Mouse (Mus musculus) kidney, postnatal 4 days (tissue): ENCODE results near the gene Ankzf1.

ENCODE experiments used
- DNase-seq, 2 experiments: peaks; one replicate each; pipeline ENCODE4 v3.0.0; 2021; ENCODE audit warnings: mixed read lengths in 2 of 2

Gene Ankzf1

DNA sequence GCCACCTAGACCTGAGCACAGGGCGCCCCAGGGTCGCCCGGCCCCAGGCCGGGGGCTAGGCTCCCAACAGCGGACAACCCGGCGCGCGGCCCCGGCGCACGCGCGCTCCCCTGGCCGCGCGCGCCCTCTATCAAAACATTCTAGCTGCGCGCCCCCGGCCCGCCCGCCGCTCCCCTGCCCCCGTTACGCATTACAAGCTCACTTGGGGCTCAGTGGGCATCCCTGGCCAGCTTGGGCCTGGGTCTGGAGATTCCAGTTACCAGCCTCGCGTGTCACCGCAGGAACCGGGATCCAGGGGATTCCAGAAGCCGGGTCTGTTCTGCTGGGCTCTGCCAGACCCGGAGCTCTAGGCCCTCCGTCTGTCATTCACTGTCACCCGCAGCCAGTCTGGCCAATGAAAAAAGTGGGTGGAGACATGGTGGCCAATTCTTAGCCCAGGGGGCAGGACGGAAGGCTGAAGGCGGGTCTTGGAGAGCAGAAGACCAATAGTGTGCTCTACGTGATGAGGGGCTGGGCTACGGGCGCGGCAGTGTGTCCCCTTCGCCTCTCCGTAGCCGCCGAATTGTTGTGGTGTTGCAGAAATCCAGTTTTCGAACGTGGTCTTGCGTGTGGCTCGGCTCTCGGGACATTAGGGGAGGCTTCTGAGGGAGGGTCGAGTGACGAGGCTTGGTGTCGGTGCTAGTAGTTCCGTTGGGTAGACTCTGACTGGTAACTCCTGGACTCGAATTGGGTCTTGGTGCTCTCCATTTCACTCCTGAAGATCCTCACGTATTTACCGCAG, at the start of gene Ankzf1, which contains the start of gene Atg9a:
Ankzf1 (plus strand) TSS at position 530 of the 781 bp plus-strand sequence.
Atg9a (minus strand) TSS at position 575 of the 781 bp plus-strand sequence.
- DNase-seq = peak; percentile 91 to 96

GRCm38 (mm10) chr1:75142301-75143261, 49.4 kb upstream of the Ankzf1 start, which contains the start of the genes Cnppd1 and Retreg2:
Gene Cnppd1, minus strand, starts transcription at chr1:75142711.
Gene Retreg2, plus strand, starts transcription at chr1:75142778.
- peak; percentile 96 to 98 for DNase-seq

DNA sequence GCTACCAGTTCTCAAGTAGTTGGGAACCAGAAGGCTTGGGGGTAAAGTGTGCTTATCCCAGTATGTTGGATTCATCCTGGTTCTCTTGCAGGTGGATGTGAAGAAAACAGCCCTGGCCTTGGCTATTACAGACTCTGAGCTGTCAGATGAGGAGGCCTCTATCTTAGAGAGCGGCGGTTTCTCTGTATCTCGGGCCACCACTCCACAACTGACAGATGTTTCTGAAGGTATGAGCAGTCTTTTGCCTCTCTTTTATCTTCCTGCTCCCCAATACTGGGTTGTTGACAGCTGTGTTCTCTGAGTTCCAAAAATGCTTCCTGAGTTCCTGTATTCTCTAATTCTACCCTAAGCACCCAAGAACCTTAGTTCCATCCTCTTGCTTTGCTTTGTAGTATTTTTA, 46.4 kb upstream of the Ankzf1 start:
- DNase-seq = no peak

DNA sequence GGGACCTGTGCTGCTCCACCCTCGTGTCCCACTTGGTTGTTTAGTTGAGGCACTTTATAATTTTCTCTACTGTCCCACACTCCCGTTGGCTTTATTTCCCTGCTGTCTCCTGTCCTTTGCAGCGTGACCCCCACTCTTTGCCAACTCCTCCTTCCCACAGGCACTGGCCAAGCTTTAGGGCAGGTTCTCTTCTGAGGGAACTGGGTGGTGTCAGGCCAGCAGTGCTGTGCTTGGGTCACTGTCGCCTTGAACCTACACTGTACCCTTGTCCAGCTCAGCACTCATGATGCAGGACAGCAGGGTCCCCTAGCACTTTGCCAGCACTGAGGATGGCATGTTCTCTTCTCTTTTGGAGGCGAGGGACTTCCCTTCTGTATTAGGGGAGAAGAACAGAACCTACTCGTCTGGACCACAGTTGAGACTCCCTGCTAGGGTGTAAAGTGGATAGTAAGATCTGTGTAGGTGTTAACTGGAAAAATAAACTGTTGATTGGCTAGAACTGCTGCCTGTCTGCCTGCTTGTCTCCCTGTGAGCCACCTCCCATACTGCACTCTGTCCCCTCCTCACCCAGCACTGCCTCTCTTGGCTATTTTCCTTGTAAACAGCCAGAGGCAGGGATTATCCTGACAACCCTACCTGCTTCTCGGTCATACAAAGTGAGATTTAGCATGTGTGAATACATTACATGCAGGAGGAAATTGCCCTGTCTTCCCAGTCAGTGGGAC, 44.4 kb upstream of the Ankzf1 start:
- DNase-seq = no peak

- DNase-seq = no peak
These were observed 43.2 kb upstream of the Ankzf1 start for GRCm38 (mm10) chr1:75148727-75149126.

DNA sequence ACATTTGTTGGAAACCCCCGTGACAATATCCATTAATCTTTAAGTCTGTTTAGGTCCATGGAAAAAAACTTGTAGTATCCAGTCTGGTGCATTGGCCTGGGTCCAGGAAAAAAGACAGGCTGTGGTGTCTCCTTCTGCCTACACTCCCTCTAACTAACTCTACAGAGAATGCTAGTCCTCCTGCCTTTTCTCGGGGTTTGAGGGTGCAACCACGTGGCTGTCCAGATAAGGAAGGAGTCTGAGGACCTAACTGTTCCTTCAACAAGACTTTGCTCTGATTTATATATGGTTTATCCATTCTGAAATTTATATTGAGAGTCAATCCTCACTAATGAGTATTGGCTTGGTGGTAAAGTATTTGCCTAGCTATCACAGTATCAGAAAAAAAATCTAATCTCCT, 36.1 kb upstream of the Ankzf1 start:
- no peak for DNase-seq

- DNase-seq = no peak
These were observed 33.0 kb upstream of the Ankzf1 start for GRCm38 (mm10) chr1:75158990-75159389.

GRCm38 (mm10) chr1:75159540-75160255, 32.3 kb upstream of the Ankzf1 start:
- DNase-seq = no peak

DNA sequence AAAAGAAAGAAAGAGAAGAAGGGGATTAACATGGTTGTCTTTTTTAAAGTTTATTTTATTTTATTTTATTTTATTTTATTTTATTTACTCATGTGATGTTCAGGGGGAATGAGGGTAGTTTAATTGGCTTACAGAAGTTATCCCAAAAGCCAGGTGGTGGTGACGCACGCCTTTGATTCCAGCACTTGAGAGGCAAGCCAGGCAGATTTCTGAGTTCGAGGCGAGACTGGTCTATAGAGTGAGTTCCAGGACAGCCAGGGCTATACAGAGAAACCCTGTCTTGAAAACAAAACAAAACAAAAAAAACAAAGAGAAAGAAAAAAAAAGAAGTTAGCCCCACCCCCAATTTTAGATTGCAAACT, 31.7 kb upstream of the Ankzf1 start:
- no peak for DNase-seq

GRCm38 (mm10) chr1:75168093-75168471, 23.9 kb upstream of the Ankzf1 start:
- no peak for DNase-seq

- DNase-seq = peak; percentile 98 to 99
These were observed 23.2 kb upstream of the Ankzf1 start, which contains the start of gene Zfand2b for GRCm38 (mm10) chr1:75168472-75169464. Gene Zfand2b, plus strand, starts transcription at chr1:75168646.

DNA sequence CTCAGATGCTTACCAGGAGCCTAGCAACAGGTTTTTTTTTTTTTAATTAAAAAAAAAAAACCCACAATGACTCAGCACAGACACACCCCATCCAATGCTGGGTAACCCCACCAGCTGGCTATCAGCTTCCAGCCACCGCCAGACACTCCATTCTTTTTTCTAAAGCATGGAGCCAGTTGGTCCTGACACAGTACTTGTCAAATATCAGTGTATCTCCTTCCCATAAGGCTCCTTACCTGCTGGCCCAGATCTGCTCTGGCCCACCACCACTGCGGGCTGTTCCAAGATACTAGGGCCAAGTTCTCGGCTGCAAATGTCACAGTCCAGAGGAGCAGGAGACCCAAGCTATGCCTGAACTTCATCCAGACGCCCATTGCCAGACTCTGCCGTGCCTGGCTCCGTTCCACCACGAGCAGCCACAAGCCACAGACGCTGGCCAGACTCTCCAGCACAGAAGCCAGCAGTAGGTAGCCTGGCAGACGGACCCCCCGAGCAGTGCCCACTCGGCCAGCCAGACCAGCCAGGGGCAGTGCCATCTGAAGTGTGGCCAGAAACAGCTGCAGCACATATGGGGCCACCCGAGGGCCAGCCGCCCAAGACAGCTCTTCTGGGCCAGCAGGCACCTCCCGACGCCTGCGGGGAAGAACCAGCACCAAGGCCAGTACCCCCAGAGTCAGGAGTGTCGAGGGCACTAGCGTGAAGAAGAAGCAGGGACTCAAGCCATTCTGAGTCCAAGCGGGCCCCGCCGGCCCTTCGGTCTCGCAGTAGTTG, 12.4 kb upstream of the Ankzf1 start:
- DNase-seq = no peak

DNA sequence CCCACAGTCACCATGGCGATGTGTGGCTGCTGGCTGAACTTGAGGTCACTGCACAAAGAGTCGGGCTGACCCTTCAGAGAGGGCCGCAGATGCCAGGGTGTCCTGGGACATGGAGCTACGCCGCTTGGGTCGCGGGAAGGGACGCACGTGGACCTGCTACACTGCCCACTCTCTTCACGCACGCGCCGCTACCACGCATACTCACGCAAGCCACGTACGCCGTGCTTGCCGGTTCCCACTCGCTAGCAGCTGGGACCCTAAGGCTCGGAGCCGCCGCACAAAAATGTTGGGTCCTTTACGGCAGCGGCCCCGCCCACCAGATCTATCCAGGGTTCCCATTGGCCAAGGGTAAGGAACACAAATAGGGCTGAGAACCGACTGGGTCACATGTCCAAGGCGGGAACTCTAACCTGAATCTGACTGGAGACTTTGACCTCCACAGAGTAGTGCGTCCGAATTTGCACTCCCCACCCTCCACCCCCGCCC, 11.8 kb upstream of the Ankzf1 start, which contains the start of gene Abcb6:
Abcb6 (minus strand) TSS at position 288 of the 486 bp plus-strand sequence.
- peak; percentile 93 to 96 for DNase-seq

GRCm38 (mm10) chr1:75180741-75181140, 11.2 kb upstream of the Ankzf1 start:
- DNase-seq = no peak

GRCm38 (mm10) chr1:75181377-75181870, 10.5 kb upstream of the Ankzf1 start:
- DNase-seq = no peak

- DNase-seq = no peak
These were observed 9.8 kb upstream of the Ankzf1 start for GRCm38 (mm10) chr1:75182160-75182559.

- no peak for DNase-seq
These were observed 6.5 kb upstream of the Ankzf1 start for GRCm38 (mm10) chr1:75185495-75185894.

DNA sequence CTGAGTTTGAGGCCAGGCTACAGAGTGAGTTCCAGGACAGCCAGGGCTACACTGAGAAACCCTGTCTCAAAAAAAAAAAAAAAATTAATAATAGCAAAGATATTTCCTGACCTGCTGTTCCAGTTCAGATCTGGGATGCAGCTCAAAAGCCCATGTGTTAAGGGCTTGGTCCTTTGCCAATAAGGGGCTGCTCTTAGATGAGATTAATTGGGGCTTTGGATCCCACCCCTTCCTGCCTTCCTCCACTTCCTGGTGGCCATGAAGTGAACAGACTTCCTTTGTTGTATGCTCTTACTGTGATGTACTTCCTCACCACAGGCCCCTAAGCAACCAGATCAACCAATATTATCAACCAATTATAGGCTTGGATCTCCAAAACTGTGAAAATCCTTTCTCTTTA, 4.8 kb upstream of the Ankzf1 start:
- no peak for DNase-seq

DNA sequence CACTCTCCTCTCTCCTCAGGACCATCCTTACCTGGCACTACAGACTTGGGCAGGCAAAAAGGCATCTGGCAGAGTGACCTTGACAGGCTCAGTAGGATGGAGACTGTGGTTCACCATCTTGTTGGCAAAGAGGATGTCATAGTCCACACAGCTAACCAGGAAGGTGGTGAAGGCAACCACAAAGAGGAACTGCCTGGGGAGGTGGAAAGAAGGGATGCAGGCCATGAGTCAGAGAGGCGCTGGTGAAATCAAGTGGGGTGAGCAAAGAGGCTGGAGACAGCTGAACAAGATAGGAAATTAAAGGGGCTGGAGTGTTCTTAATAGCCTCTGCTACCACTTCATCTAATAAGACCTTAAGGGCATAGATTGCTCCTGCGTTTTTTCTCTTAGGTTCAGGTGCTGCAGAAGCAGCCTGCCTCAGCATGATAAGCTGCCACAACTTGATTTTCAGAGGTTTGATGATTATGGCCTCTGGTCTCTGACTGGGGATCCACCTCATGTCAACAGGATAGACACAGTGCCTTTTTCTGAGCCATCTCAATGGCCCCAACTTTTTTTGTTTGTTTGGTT, 4.0 kb upstream of the Ankzf1 start:
- DNase-seq = no peak
